Mouse (Mus musculus) heart, adult 9 months (tissue): ENCODE measurements around the gene Ddrgk1.

ENCODE experiments used
- DNase-seq, 2 experiments: peaks; one replicate each; pipeline ENCODE4 v3.0.0; 2022; ENCODE audit warnings: low spot score in 2 of 2

Ddrgk1 gene

GRCm38 (mm10) chr2:130664102-130664701 is at the start of gene Ddrgk1:
Gene Ddrgk1 (minus strand): TSS chr2:130664659.
- peak; percentile 95 to 96 for DNase-seq

GRCm38 (mm10) chr2:130707057-130707456 is 42.6 kb upstream of the Ddrgk1 start:
- DNase-seq: no peak

- no peak for DNase-seq
Measured at GRCm38 (mm10) chr2:130706602-130707001, 42.1 kb upstream of the Ddrgk1 start.

GRCm38 (mm10) chr2:130705178-130705577 is 40.7 kb upstream of the Ddrgk1 start:
- DNase-seq: no peak

GRCm38 (mm10) chr2:130704040-130705001 is 39.9 kb upstream of the Ddrgk1 start:
- peak in 1 of 2 experiments; percentile 11 for DNase-seq

GRCm38 (mm10) chr2:130697821-130698266 is 33.4 kb upstream of the Ddrgk1 start:
- DNase-seq: no peak

GRCm38 (mm10) chr2:130697153-130697810 is 32.8 kb upstream of the Ddrgk1 start, which contains the start of gene Slc4a11:
Gene Slc4a11 (minus strand): TSS chr2:130697519.
- DNase-seq: peak; percentile 26 to 29

- DNase-seq: no peak
Measured at GRCm38 (mm10) chr2:130696700-130697152, 32.3 kb upstream of the Ddrgk1 start.

- DNase-seq: no peak
Measured at GRCm38 (mm10) chr2:130693563-130693962, 29.1 kb upstream of the Ddrgk1 start.

- no peak for DNase-seq
Measured at GRCm38 (mm10) chr2:130689011-130689410, 24.6 kb upstream of the Ddrgk1 start.

- DNase-seq: no peak
Measured at GRCm38 (mm10) chr2:130685426-130685825, 21.0 kb upstream of the Ddrgk1 start.

GRCm38 (mm10) chr2:130681531-130681930 is 17.1 kb upstream of the Ddrgk1 start:
- no peak for DNase-seq

GRCm38 (mm10) chr2:130679899-130680298 is 15.4 kb upstream of the Ddrgk1 start:
- no peak for DNase-seq

GRCm38 (mm10) chr2:130679154-130679553 is 14.7 kb upstream of the Ddrgk1 start:
- DNase-seq: no peak

- no peak for DNase-seq
Measured at GRCm38 (mm10) chr2:130677211-130677610, 12.8 kb upstream of the Ddrgk1 start.

GRCm38 (mm10) chr2:130667559-130667958 is 3.1 kb upstream of the Ddrgk1 start, which contains the start of gene Itpa:
Gene Itpa (plus strand): TSS chr2:130667610.
- DNase-seq: peak; percentile 87 to 90

GRCm38 (mm10) chr2:130663342-130663741 is 1.1 kb downstream of the Ddrgk1 start:
- no peak for DNase-seq

GRCm38 (mm10) chr2:130658530-130658929 is 5.9 kb downstream of the Ddrgk1 start:
- DNase-seq: no peak

- DNase-seq: no peak
Measured at GRCm38 (mm10) chr2:130657541-130657940, 6.9 kb downstream of the Ddrgk1 start.

- DNase-seq: no peak
Measured at GRCm38 (mm10) chr2:130656536-130656935, 7.9 kb downstream of the Ddrgk1 start.

GRCm38 (mm10) chr2:130655660-130656339 is 8.7 kb downstream of the Ddrgk1 start:
- DNase-seq: no peak
